Mouse (Mus musculus): ENCODE data around the gene Snph.
A peak's percentile ranks its signal among the peaks of the same experiment; 100 is the strongest.
"Not testable (repeated sequence)": the region's sequence is repeated elsewhere in the genome, so short reads cannot be mapped to it uniquely, and the experiment has no call there.

Gene Snph

GRCm38 (mm10) chr2:151632159-151632814 is at the start of gene Snph:
Gene Snph (minus strand): TSS chr2:151632593.
- peak; percentile 30 for DNase-seq (ENCODE audit: low spot score)

- no peak for DNase-seq (ENCODE audit: low spot score)
These were observed 43.8 kb upstream of the Snph start for GRCm38 (mm10) chr2:151676234-151676633.

DNA sequence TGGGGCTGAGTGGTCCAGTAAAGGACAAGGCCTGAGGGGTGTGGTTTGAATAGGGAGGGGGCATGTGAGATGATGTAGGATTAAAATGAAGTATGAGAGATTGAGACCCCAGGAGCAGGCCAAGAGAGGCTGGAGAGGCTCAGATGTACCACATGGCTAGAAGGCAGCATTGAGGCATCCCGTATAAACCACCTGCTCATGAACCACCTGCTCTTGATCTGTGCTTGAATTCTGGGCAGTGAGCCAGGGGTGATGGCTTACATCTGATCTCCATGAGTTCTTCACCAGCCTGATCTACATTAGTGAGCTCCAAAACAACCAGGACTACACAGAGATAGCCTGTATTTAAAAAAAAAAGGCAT is 38.6 kb upstream of the Snph start:
- no peak for DNase-seq (ENCODE audit: low spot score)

GRCm38 (mm10) chr2:151670026-151670967 is 37.9 kb upstream of the Snph start:
- DNase-seq (ENCODE audit: low spot score), result no peak

GRCm38 (mm10) chr2:151668433-151668832 is 36.0 kb upstream of the Snph start, which contains the start of gene Rad21l:
Gene Rad21l (minus strand): TSS chr2:151668533.
- DNase-seq (ENCODE audit: low spot score), result no peak

DNA sequence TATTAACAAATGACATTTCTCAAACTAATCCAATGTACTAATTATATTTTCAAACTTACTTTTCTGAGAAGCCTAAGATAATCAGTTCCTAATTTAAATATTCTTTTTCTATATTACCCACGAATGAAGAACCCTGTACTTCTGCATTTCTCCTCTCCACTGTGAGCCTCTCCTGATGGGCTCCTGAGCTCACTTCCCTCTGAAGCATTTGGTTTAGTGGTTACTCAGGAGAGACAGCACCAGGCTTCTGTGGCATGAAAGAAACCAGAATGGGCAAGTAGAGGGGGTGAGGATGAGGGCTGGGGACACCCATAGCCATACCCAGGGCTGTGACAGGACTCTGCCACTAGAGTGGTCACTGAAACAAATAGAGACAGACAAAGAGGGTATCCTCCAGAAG is 19.7 kb upstream of the Snph start:
- no peak for DNase-seq (ENCODE audit: low spot score)

DNA sequence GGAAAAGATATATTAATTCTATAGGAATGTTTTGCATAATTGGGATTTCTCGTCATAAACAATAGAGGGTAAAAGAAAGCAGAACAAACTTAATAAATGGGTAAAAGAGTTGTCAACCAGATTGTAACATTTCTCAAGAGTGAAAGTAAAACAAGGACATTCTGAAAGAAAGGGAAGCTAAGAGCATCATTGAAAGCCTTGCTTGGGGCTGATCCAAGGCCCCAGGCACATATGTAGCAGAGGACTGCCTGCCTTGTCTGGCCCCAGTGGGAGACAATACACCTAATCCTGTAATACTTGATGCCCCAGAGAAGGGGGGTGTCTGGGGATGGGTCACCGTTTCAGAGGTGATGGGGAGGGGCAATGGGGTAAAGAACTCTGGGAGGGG is 3.6 kb upstream of the Snph start:
- no peak for DNase-seq (ENCODE audit: low spot score)

- DNase-seq (ENCODE audit: low spot score), result no peak
These were observed 3.1 kb upstream of the Snph start for GRCm38 (mm10) chr2:151635362-151636014.

- no peak for DNase-seq (ENCODE audit: low spot score)
These were observed 2.5 kb upstream of the Snph start for GRCm38 (mm10) chr2:151634903-151635302.

DNA sequence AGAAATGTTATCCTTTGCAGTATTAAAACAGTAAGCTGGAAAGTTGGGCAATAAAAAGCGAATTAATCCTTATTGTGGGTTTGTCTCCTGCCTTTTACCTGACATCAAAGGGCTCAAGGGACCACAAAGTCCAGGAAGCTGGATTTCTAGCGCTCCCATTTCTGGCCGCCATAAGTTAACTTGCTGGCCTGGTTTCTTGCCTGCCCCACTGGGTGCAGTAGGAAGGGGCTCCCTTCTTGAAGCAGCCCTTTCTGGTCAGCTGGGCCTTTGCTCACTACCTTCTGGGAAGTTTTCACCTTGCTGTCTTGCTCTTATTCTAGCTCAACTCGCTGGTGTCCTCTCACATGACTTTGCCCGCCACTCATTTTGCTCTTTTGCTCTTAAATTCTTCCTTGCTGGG is 589 bp upstream of the Snph start:
- no peak for DNase-seq (ENCODE audit: low spot score)

DNA sequence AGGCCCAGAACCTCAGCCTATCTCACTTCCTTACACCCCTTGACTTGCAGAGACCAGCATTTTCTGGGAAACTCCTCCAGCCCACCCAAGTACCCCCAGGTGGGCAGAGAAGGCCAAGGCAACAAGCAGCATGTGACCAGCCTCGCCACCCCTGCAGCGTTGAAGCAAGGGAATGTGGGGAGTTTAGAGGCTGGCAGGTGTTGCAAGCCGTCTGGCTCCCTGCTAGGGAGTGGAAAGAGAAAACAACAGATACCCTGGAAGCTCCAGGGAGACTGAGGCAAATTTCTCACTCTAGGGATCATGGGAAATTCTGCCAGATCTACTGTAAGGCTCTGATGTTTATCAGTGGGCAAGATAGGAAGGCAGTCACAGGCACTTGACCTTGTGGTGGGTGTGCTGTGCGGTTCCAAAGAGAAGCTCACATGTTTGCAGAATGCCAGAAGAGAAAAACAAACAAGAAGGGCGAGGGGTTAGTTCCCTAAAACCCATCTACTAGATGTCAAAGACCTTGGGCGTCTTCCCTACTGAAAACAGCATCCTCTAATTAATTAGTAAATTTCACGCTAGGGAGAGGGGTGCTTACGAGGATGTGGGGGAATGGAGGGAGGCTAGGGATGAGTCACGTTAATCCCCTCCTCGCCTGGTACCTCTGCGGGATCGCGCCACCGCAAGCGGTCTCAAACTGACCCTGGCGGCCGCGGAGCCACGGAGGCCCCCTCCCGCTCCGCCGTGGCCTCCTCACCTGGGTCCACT is 811 bp downstream of the Snph start:
- DNase-seq (ENCODE audit: low spot score), result no peak

DNA sequence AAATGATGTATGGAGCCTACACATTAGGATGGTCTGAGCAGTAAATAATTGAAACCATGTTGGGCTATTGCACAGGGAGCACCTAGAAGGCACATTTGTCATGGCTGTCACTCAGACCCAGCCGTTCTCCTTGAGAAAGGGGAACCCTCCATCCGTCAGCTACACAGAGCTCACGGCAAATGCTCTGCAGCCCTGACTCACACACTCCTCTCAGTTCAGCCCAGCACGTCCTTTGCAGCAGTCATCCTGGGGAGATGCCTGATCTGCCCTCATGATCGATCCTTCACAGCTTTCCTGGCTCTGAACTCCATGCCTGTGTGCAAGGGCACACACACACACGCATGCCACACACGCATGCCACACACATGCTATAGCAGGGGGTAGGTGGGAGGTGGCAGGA is 3.1 kb downstream of the Snph start:
- DNase-seq (ENCODE audit: low spot score), result no peak

DNA sequence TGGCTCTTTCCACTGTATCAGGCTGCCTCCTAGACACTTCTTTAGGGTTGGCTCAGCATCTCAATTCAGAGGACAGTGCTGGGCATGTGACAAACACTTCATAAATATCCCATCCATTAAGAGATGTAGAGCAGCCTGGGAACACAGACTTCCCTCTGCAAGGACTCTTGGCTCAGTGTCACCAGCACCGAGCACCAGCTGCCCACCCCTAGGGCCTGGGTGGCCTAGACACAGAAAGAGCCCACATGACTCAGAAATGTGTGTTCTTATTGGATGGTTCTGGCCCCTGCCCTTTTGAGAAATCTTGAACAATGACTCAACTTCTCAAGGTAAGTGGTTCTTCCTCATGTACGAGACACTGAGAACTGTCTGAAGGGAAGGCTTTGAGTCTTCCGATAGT is 4.4 kb downstream of the Snph start:
- DNase-seq (ENCODE audit: low spot score), result no peak

DNA sequence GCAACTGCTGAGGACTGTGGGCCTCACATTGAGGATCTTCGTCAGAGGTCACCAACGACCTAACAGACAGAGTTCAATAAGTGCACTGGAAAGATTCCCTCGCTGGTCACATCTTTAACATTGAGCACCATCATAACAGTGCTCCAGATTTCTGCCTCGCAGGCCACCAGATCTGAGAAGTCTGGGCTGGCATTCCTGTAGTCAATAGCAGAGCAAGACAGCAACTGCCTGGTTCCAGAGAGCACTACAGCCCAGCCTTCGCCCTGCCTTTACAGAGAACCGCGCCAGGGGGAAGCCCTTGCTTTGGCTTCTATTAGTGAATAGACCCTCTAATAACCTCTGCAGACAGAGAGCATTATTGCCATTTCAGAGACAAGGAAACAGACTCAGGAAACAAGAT is 6.1 kb downstream of the Snph start:
- DNase-seq (ENCODE audit: low spot score), result no peak

GRCm38 (mm10) chr2:151623776-151624175 is 8.6 kb downstream of the Snph start:
- DNase-seq (ENCODE audit: low spot score), result no peak

- no peak for DNase-seq (ENCODE audit: low spot score)
These were observed 15.7 kb downstream of the Snph start for GRCm38 (mm10) chr2:151616551-151617329.

- DNase-seq (ENCODE audit: low spot score), result not testable (repeated sequence)
These were observed 16.6 kb downstream of the Snph start for GRCm38 (mm10) chr2:151615779-151616178.

GRCm38 (mm10) chr2:151609974-151610373 is 22.4 kb downstream of the Snph start:
- DNase-seq (ENCODE audit: low spot score), result no peak

DNA sequence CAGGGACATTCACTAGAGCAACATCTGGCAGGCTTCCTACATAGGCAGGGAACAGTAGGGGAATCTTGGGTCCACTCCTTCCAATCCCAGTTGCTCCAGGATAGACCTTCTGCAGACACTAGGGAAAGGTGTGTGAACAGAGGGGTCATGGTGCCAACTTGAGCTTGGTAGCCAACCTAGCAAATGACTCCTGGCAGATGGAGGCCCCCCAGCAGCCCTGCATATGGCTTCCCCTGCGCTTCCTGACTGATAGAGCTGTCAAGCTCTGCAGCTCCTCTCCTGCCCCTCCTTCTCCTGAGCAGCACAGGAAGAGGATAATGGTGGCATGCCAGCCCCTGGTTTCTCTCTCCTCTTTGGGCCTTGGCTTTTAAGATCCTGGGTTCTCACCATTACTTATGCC is 24.0 kb downstream of the Snph start:
- DNase-seq (ENCODE audit: low spot score), result no peak

- DNase-seq (ENCODE audit: low spot score), result no peak
These were observed 26.9 kb downstream of the Snph start for GRCm38 (mm10) chr2:151605437-151605987.

DNA sequence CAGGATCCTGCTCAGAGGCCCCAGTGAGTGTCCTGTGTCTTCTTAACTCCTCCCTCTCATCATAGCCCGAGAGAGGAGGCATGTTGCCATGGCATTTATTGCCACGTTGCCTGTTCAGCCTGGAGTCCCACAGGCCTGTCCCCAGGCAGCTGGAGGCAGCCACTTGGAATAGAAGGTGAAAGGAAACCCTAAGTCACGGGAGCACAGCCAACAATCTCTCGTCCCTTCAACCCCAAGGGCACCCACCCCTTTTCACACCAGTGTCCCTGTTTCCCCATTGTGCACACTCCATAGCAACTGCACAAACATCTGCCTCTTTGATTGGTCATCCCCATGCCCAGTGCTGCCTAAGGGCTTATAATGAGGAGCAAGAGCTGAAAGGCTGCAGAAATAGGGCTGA is 28.8 kb downstream of the Snph start:
- DNase-seq (ENCODE audit: low spot score), result no peak
